Mouse (Mus musculus) c-Kit-positive CD71-negative TER-119-negative erythroid progenitor cells, embryonic 14.5 days (primary cell): Measurements from ENCODE around the gene Timp3.

Source experiments
- DNase-seq: peaks from one replicate; pipeline ENCODE4 v3.0.0-alpha.2; 2013; ENCODE audit warnings: low read depth

The Timp3 gene

GRCm38 (mm10) chr10:86387821-86388440 is 87.8 kb downstream of the Timp3 start:
- no peak for DNase-seq

GRCm38 (mm10) chr10:86388803-86389202 is 88.6 kb downstream of the Timp3 start:
- no peak for DNase-seq

GRCm38 (mm10) chr10:86389357-86389756 is 89.2 kb downstream of the Timp3 start:
- DNase-seq = no peak

GRCm38 (mm10) chr10:86389913-86390312 is 89.7 kb downstream of the Timp3 start:
- DNase-seq = no peak

GRCm38 (mm10) chr10:86392399-86392798 is 92.2 kb downstream of the Timp3 start:
- no peak for DNase-seq

GRCm38 (mm10) chr10:86397577-86398346 is 97.6 kb downstream of the Timp3 start:
- no peak for DNase-seq

GRCm38 (mm10) chr10:86398347-86398720 is 98.2 kb downstream of the Timp3 start:
- DNase-seq = no peak
